Mouse (Mus musculus): ENCODE measurements around the gene Apold1.

The Apold1 gene

GRCm38 (mm10) chr6:135029246-135029645 lies 47.7 kb downstream of the Apold1 start:
- peak; percentile 49 for DNase-seq (ENCODE audit: low spot score)
